Mouse (Mus musculus) neural tube, embryonic 12.5 days (tissue): ENCODE data around the gene Srcin1. TPM values are rescaled to one million over a fixed set of nuclear protein-coding genes. Genes with fewer than 3 reads are reported as not detected.

ENCODE experiments used
- ATAC-seq: fragments of 200-750 bp; cut with Nextera tagmentation; 2 replicates; pipeline ENCODE4 v1.8.0; 2017; ENCODE audit warnings: low read depth, mild to moderate bottlenecking, moderate TSS enrichment, moderate library complexity; ENCODE audit not compliant: low FRiP score
- H3K27ac ChIP-seq: fragments of 300-500 bp; sonication (generic); 2 replicates; pipeline ENCODE4 v1.5.1; 2016
- H3K27me3 ChIP-seq: fragments of 300-500 bp; sonication (generic); replicated peaks from 2 replicates; pipeline ENCODE4 v1.6.1; 2016; ENCODE audit warnings: mild to moderate bottlenecking
- H3K36me3 ChIP-seq: fragments of 300-500 bp; sonication (generic); 2 replicates; pipeline ENCODE4 v1.6.1; 2016; ENCODE audit warnings: mild to moderate bottlenecking
- H3K4me1 ChIP-seq: fragments of 300-500 bp; sonication (generic); 2 replicates; pipeline ENCODE4 v1.6.1; 2016
- H3K4me2 ChIP-seq: fragments of 300-500 bp; sonication (generic); replicated peaks from 2 replicates; pipeline ENCODE4 v1.6.1; 2016; ENCODE audit warnings: mild to moderate bottlenecking
- H3K4me3 ChIP-seq: fragments of 300-500 bp; sonication (generic); 2 replicates; pipeline ENCODE4 v1.5.1; 2016
- H3K9ac ChIP-seq: fragments of 300-500 bp; sonication (generic); 2 replicates; pipeline ENCODE4 v1.6.1; 2016; ENCODE audit warnings: mild to moderate bottlenecking
- H3K9me3 ChIP-seq: fragments of 300-500 bp; sonication (generic); 2 replicates; pipeline ENCODE4 v1.6.1; 2016; ENCODE audit warnings: mild to moderate bottlenecking
- WGBS: fragments of 180-500 bp; shearing (Covaris S2); methylation state at CpG from one replicate; pipeline ENCODE4 v1.1.7; 2016; 5-methylcytosine and 5-hydroxymethylcytosine counted together
- polyA plus RNA-seq: library from polyadenylated mRNA; unstranded; fragments of >200 nt; fragmentation: Nextera tagmentation; extraction: Ambion mirVana; gene quantifications from 2 replicates; pipeline ENCODE4 v1.2.1, GENCODE M21; 2016

Gene Srcin1
- polyA plus RNA-seq, 1 experiment from 2014 or later, result 7.9 TPM

DNA sequence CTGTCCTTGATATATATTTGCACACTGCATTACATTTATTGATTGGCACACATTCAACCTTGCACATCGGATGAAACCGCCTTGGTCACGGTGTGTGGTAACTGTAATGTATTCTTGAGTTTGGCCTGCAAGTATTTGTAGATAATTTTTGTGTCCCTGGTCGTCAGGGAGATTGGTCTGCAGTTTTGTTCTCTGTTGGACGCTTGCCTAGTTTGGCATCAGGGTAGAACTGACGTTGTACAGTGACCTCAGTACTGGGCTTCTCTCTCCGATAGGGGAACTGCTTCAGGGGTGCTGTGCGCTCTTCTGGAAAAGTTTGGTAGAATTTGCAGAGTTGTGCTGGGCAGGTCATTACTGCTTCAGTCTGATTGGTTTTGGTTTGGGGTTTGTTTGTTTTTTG lies 96.2 kb downstream of the Srcin1 start:
- WGBS, result 84% methylated on average over 8 of the region's 8 CpGs
- Histone ChIP-seq H3K4me1 (no peaks in the 10 kb centered on the region), H3K27ac (no peak overlapping the region), H3K4me3 (no peak overlapping the region), H3K9ac (no peak overlapping the region), H3K4me2 (no peak overlapping the region), H3K9me3 (no peaks in the 10 kb centered on the region), H3K36me3 (peaks cover 49% of the 10 kb centered on the region), H3K27me3 (no peaks in the 10 kb centered on the region)
- no peak for ATAC-seq

DNA sequence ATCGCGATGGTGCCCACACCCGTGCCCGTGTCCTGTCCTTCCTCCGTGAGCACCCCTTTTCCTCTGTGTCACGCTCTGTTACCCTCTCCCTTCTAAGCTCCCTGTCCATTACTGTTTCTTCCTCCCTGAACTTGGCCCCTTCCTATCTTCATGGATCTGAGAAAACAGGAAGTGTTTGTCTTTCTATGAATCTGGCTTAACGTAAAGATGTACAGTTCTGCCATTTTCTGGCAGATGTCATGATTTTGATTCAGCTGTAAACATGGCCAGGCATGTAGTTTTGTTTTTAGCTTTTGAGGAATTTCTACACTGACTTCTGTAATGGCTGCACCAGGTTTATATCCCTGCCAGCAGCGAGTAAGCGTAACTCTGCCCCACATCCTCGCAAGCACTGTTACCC lies 96.9 kb downstream of the Srcin1 start:
- Histone ChIP-seq H3K4me2 (no peak overlapping the region), H3K4me1 (no peaks in the 10 kb centered on the region), H3K9ac (no peak overlapping the region), H3K9me3 (no peaks in the 10 kb centered on the region), H3K36me3 (peaks cover 45% of the 10 kb centered on the region), H3K27ac (no peak overlapping the region), H3K4me3 (no peak overlapping the region), H3K27me3 (no peaks in the 10 kb centered on the region)
- ATAC-seq, result no peak
- WGBS, result 91% methylated on average over 10 of the region's 10 CpGs

DNA sequence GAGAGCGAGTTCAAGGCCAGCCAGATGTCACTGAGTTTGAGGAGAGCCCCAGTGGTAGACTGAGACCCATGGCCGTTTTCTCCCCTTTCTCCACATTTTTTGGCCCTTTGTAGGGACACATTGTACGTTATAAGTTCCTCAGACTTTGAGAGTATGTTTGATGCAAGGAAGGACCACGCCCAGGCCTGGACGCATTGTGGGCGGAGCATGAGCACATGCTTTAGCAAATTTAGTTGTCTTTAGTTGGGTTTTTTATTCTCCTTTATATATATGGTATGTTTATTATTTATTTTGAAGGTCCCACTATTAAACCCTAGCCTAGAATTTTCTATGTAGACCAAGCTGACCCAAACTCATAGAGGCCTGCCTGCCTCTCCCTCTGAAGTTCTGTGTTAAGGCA lies 97.6 kb downstream of the Srcin1 start:
- H3K9ac ChIP-seq, result no peak overlapping the region
- H3K27me3 ChIP-seq, result no peaks in the 10 kb centered on the region
- no peaks in the 10 kb centered on the region for H3K4me1 ChIP-seq
- WGBS, result 93% methylated on average over 6 of the region's 6 CpGs
- ATAC-seq, result no peak
- H3K36me3 ChIP-seq, result peaks cover 47% of the 10 kb centered on the region
- no peak overlapping the region for H3K4me2 ChIP-seq
- H3K27ac ChIP-seq, result no peak overlapping the region
- no peak overlapping the region for H3K4me3 ChIP-seq
- H3K9me3 ChIP-seq, result no peaks in the 10 kb centered on the region

DNA sequence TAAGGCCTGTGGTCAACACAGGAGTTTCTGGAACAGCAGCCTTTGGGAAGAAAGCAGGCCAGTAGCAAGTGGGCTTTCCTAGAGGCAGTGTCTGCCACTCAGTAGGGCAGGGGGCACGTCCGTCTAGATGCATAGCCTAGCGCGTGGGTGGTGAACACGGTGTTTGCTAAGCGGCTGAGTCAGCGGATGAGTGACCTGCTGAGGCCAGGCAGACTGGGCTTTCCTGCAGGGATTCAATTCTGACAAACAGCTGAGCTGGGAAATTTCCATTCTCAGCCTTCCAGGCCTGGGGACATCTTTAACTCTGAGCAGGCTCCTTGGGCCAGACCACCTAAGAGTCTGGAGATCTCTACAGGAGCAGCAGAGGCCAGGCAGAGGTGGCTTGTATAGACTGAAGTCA lies 98.6 kb downstream of the Srcin1 start:
- no peak for ATAC-seq
- Histone ChIP-seq H3K9ac (no peak overlapping the region), H3K9me3 (no peaks in the 10 kb centered on the region), H3K4me1 (no peaks in the 10 kb centered on the region), H3K4me2 (no peak overlapping the region), H3K36me3 (peaks cover 49% of the 10 kb centered on the region), H3K27ac (no peak overlapping the region), H3K4me3 (no peak overlapping the region), H3K27me3 (no peaks in the 10 kb centered on the region)
- 81% methylated on average over 7 of the region's 7 CpGs for WGBS

DNA sequence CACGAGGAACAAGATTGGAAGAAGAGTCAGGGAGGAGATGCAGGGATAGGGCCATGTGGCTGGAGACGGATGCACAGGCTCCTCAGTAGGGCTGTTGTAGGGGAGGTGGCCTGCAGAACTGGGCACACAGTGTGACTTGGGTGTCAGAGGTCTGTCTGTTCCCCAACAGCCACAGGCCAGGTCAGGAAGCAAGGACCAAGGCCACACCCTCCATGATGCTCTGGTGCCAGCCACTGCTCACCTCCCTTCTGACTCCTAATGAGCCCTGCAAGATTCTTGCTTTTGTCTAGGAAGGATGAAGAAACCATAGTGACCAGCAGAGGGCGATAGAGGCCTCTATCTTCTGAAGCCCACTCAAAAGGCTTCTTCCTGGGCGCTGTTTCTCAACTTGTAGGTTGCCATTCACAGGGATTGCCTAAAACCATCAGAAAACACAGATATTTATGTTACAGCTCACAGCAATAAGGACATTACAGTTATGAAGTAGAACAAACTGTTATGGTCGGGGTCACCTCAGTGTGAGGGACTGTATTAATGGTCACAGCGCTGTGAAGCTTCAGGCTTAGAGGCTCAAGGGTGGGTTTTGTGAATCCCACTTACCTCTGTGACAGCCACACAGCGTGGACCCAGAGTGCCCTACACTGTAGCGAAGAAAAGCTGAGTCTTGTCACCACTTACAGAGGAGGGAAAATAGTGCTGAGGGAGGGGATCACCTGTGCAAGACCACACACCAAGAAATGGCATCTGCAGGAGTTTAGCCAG lies 99.5 kb downstream of the Srcin1 start:
- no peak for ATAC-seq

DNA sequence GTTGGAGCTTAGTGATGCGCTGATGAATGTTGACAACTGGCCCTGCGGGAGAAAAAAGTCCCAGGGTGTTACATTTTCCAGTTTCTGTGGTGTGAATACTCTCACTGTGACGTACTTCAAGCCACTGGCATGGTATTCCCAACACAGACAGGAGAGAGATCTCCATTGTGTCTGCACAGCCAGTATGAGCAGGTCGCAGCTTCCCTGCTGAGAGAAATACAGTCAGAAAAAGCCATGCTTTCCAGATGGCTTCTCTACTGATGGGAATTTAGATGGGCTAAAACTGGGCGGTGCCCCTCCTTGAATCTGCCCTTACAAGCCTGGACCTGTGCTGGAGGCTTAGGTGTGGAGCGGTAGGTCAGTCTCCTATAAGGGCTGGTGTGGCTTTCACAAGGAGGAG lies 104.7 kb downstream of the Srcin1 start:
- peaks cover 46% of the 10 kb centered on the region for H3K36me3 ChIP-seq
- whole genome bisulfite sequencing, result 83% methylated on average over 6 of the region's 6 CpGs
- H3K27me3 ChIP-seq, result no peaks in the 10 kb centered on the region
- ATAC-seq, result no peak
- no peaks in the 10 kb centered on the region for H3K4me1 ChIP-seq
- H3K9me3 ChIP-seq, result no peaks in the 10 kb centered on the region
- no peak overlapping the region for H3K4me2 ChIP-seq
- no peak overlapping the region for H3K27ac ChIP-seq
- H3K4me3 ChIP-seq, result no peak overlapping the region
- H3K9ac ChIP-seq, result no peak overlapping the region

More for the DNA sequence above, 99.5 kb downstream of the Srcin1 start:
- 63% methylated on average over 8 of the region's 8 CpGs for WGBS
- Histone ChIP-seq H3K4me3 (no peak overlapping the region), H3K27ac (no peak overlapping the region), H3K4me1 (no peaks in the 10 kb centered on the region), H3K36me3 (peaks cover 48% of the 10 kb centered on the region), H3K9ac (no peak overlapping the region), H3K4me2 (no peak overlapping the region), H3K9me3 (no peaks in the 10 kb centered on the region), H3K27me3 (no peaks in the 10 kb centered on the region)

DNA sequence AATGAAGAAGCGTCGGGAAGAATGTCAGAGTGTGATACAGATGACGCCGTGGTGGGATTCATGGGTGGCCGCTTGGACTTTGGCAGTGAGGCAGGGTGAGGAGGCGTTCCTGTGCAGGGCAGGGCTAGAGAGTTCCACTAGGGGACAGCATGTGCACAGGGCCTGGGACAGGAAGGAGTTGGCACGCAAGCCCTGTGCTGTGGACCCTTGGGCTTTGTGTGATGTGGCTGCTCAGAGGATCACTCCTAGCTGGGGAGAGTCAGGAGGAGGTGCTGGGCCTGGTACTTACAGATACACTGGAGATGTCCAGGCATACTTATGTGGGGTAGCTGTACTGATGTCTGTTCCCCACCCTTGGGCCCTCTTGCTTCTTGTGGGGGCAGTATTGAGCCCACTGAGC lies 106.2 kb downstream of the Srcin1 start:
- no peak overlapping the region for H3K9ac ChIP-seq
- 91% methylated on average over 7 of the region's 7 CpGs for WGBS
- peaks cover 47% of the 10 kb centered on the region for H3K36me3 ChIP-seq

DNA sequence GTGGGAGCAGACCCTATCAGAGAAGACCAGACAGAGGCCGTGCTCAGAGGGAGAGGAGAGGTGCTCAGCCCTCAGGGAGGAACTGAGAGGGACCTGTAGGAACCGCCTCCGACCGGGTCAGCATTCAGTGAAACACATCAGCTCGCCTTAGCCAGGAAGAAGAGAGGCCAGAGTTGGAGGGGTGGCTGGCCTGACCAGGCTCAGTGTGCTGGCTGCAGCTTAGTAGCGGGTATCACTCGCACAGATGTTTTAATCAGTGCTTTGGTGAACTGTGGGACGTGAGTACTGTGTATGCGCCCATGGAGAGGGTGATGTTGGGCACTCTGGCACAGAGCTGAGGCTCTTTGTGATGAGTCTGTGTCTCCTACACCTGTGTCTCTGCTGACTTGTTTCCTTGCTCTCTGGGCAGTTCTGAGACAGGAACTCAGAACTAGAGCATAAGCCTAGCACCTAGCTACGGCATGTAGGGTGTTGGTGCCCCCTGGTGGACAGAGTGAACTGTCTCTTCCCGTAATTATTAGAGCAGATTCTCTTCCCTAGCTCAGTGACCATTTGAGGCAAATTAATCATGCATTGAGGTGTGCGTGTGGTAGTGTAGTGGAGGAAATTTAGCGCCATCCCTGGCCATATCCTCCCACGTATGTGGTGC lies 107.2 kb downstream of the Srcin1 start:
- 0 out of 2 replicates have a peak, but pooled peaks have one; percentile 29 for ATAC-seq
- Histone ChIP-seq H3K36me3 (peaks cover 56% of the 10 kb centered on the region), H3K27me3 (peaks cover 8% of the 10 kb centered on the region), H3K4me2 (no peak overlapping the region), H3K4me1 (no peaks in the 10 kb centered on the region), H3K9me3 (no peaks in the 10 kb centered on the region), H3K27ac (no peak overlapping the region), H3K4me3 (no peak overlapping the region), H3K9ac (no peak overlapping the region)
- WGBS, result 48% methylated on average over 14 of the region's 14 CpGs

More for the DNA sequence above, 106.2 kb downstream of the Srcin1 start:
- H3K4me2 ChIP-seq, result no peak overlapping the region
- no peaks in the 10 kb centered on the region for H3K9me3 ChIP-seq
- no peaks in the 10 kb centered on the region for H3K4me1 ChIP-seq
- no peak overlapping the region for H3K4me3 ChIP-seq
- no peaks in the 10 kb centered on the region for H3K27me3 ChIP-seq
- H3K27ac ChIP-seq, result no peak overlapping the region
- ATAC-seq, result no peak

DNA sequence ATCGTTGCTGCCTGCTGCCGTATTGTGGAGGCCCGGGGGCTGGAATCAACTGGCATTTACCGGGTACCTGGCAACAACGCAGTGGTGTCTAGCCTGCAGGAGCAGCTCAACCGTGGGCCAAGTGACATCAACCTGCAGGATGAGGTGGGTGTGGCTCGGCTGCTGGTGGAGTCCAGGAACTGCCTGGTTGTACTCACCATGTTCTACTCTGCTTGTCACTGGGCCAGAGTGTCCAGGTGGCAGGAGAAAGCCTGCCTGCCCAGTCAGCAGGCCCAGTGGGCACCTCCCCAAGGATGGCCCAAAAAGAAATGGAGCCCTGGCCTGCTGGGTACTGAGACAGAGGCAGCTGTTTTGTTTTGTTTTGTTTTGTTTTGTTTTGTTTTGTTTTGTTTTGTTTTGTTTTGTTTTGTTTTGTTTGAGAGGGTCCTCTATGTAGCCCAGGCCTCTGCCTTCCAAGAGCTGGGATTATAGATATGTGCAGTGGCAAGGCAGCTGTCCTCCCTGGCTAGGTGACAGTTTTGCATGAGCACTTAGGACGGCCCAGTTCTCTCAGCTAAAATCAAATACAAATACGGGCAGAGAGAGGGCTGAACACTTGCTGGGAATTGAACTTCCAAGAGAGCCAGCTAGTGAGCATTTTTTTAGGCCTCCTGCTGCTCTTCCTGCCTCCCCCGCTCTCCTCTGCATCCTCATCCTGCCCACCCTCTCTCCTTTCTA lies 109.4 kb downstream of the Srcin1 start:
- 82% methylated on average over 10 of the region's 10 CpGs for WGBS
- Histone ChIP-seq H3K9me3 (no peaks in the 10 kb centered on the region), H3K4me2 (no peak overlapping the region), H3K4me1 (no peaks in the 10 kb centered on the region; the same call in 1 of the 2 replicates), H3K36me3 (peaks cover 69% of the 10 kb centered on the region), H3K4me3 (no peak overlapping the region), H3K27ac (no peak overlapping the region), H3K9ac (no peak overlapping the region), H3K27me3 (peaks cover 15% of the 10 kb centered on the region)
- no peak for ATAC-seq

DNA sequence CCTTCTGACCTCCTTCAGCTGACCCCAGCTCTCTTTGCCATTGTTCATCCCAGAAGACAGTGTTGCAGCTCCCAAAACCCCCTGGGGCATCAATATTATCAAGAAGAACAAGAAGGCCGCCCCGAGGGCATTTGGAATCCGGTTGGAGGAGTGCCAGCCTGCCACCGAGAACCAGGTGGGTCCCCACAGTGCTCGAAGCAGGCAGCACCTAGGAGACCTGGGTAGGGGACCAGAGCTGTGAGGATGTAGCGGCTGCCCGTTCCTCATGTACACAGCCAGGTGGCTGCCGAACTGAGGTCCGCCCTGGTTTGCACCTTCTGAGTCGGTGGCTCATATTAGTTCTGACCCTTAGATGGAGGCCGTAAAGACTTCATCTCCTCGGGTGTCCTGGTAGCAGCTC lies 110.0 kb downstream of the Srcin1 start:
- WGBS, result 85% methylated on average over 12 of the region's 12 CpGs
- Histone ChIP-seq H3K36me3 (peaks cover 72% of the 10 kb centered on the region), H3K4me1 (no peaks in the 10 kb centered on the region; the same call in 1 of the 2 replicates), H3K27me3 (peaks cover 15% of the 10 kb centered on the region), H3K27ac (no peak overlapping the region), H3K4me2 (no peak overlapping the region), H3K9ac (no peak overlapping the region), H3K9me3 (no peaks in the 10 kb centered on the region), H3K4me3 (no peak overlapping the region)
- ATAC-seq, result no peak

DNA sequence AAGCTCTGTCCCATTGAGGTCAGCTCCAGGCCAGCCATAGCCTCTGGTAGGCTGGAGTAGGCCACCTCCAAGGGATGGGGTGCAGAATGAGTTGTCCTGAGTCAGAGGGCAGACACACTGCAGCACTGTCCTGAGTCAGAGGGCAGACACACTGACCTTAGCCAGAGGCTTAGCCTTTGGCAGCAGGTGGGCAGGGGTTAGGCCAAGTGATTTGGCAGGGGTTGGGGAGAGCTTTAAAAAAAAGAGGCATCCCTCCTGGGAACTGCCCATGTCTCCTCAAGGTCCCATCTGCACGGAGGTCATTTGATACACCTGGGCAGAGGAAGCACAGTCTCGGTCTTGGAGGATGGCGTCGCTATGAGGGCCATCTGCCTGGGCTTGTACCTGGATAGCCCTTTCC lies 112.0 kb downstream of the Srcin1 start:
- H3K27me3 ChIP-seq, result peaks cover 15% of the 10 kb centered on the region
- H3K9ac ChIP-seq, result no peak overlapping the region
- 86% methylated on average over 4 of the region's 4 CpGs for WGBS
- no peaks in the 10 kb centered on the region for H3K9me3 ChIP-seq
- H3K4me2 ChIP-seq, result no peak overlapping the region
- ATAC-seq, result no peak
- no peak overlapping the region for H3K27ac ChIP-seq
- no peak overlapping the region for H3K4me3 ChIP-seq
- H3K4me1 ChIP-seq, result no peaks in the 10 kb centered on the region; the same call in 1 of the 2 replicates
- peaks cover 72% of the 10 kb centered on the region for H3K36me3 ChIP-seq

DNA sequence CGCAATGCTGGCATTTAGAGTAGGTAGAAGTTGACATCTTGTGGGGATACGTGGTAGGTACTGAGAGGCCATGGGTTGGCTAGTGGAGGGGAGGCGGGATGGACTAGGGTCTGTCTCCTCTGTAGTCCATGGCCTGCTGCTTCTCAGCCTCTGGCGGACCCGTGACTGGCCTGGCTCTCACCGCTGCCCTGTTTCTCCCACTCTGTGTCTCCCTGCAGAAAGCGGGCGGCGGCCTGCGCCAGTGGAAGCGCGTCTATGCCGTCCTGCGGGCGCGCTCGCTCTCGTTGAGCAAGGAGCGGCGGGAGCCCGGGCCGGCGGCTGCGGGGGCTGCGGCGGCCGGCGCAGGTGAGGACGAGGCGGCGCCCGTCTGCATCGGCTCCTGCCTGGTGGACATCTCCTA lies 112.8 kb downstream of the Srcin1 start:
- ATAC-seq, result no peak
- Histone ChIP-seq H3K4me3 (no peak overlapping the region), H3K9me3 (no peaks in the 10 kb centered on the region), H3K4me2 (no peak overlapping the region), H3K9ac (no peak overlapping the region), H3K27me3 (peaks cover 15% of the 10 kb centered on the region), H3K27ac (no peak overlapping the region), H3K4me1 (no peaks in the 10 kb centered on the region; the same call in 1 of the 2 replicates), H3K36me3 (peaks cover 78% of the 10 kb centered on the region)
- WGBS, result 37% methylated on average over 33 of the region's 33 CpGs
